In the genomic region with DNA sequence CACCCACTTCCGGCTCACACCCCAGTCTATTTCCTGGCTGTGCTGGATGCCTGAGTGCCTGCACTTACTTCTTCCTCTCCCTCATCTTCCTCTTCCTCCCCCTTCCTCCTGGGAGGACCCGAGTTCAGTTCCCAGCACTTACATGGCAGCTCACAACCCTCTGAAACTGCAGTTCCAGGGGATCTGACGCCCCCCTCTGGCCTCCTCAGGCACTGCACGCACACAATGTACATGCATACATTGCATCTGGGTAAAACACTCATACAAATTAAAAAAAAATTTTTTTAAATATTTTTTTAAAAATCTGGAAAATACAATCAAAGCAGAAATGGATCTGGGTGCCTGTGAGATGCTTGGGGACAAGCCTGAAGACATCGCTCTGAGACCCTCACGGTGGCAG, we compare ENCODE assay signal across 20 mouse cellular contexts. TPM values are rescaled to one million over a fixed set of nuclear protein-coding genes. Genes with fewer than 3 reads are reported as not detected.
"Had no signal": no experiment of that assay in that cellular context is flagged by ENCODE, and none has a peak within 500 bp of the region (broad histone marks: within the 10 kb centered on the region; RNA-seq: fewer than 3 reads in every experiment).

No protein-coding gene starts in this region.

- H3K27ac ChIP-seq: limb, embryonic 12.5 days; liver, embryonic 13.5 days had no signal

- H3K36me3 ChIP-seq: limb, embryonic 12.5 days; liver, embryonic 13.5 days had no signal

- H3K9ac ChIP-seq: limb, embryonic 12.5 days; liver, embryonic 13.5 days; liver, postnatal 0 days had no signal

- H3K4me2 ChIP-seq: limb, embryonic 12.5 days; liver, embryonic 13.5 days had no signal

- H3K27me3 ChIP-seq: limb, embryonic 12.5 days; liver, embryonic 13.5 days had no signal

- ATAC-seq: liver, postnatal 0 days; lung, postnatal 0 days had no signal

- H3K4me1 ChIP-seq: limb, embryonic 12.5 days; liver, embryonic 13.5 days had no signal

- DNase-seq: kidney, adult 11 months; kidney, postnatal 10 days; kidney, postnatal 4 days; liver; liver, embryonic 13.5 days; liver, postnatal 0 days; lung, postnatal 36 days; midbrain, embryonic 14.5 days; right cerebral cortex, adult 18-20 months; right cerebral cortex, postnatal 25 days; thymus, adult 2 months; thymus, postnatal 25 days had no signal

- H3K9me3 ChIP-seq: limb, embryonic 12.5 days; liver, embryonic 13.5 days had no signal

- H3K4me3 ChIP-seq: limb, embryonic 12.5 days; liver, embryonic 13.5 days had no signal

RNA-seq across cellular contexts. Expression of gene Pacsin1, which starts 16.4 kb away (rescaled TPM):
- total RNA-seq: megakaryocyte progenitor cell, adult 5-6 weeks had no signal

RNA-seq across cellular contexts. Expression of gene RPS10-NUDT3, which starts 36.7 kb away (rescaled TPM):
- total RNA-seq: megakaryocyte progenitor cell, adult 5-6 weeks had no signal
- polyA plus RNA-seq: kidney, embryonic 14.5 days; limb, embryonic 12.5 days; liver, embryonic 13.5 days; liver, postnatal 0 days; lung, postnatal 0 days; midbrain, embryonic 14.5 days; neural tube, embryonic 14.5 days; small intestine, adult 2 months; stomach, embryonic 16.5 days; thymus, adult 2 months had no signal

RNA-seq across cellular contexts. Expression of gene Spdef, which starts 57.0 kb away (rescaled TPM):
- total RNA-seq: layer of hippocampus, postnatal 25 days; megakaryocyte progenitor cell, adult 5-6 weeks had no signal
- polyA plus RNA-seq: liver, embryonic 13.5 days; liver, postnatal 0 days had no signal
